Mouse (Mus musculus) R1 (cell line): Measurements from ENCODE around the gene Tmc3.

Experiments used
- DNase-seq: peaks from one replicate; pipeline ENCODE4 v3.0.0-alpha.2; 2018; ENCODE audit warnings: low read depth, low spot score

Tmc3 gene

GRCm38 (mm10) chr7:83667936-83668645, 83.4 kb downstream of the Tmc3 start:
- DNase-seq = no peak

- DNase-seq = peak; percentile 38
These were observed 84.0 kb downstream of the Tmc3 start for GRCm38 (mm10) chr7:83668724-83669123.

DNA sequence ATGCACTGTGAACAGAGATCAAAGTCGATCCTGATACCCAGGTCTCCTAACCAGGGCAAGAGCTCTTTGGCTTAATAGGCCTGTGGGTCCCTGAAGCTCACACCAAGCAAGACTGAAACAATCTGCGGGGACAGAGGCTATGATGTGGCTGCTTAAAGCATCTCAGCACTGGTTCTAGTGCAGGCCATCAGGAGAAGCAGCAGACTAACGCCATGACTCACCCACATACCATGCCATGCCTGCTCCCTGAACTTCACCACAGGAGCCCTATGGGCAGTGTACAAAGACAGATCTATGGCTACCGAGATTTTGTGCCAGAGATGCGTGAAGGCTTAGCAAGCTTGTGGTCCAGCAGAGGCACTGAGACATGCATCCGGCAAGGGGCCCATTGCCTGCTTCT, 86.8 kb downstream of the Tmc3 start:
- DNase-seq = no peak
